Mouse (Mus musculus) hindbrain, embryonic 14.5 days (tissue): ENCODE results near the gene Lyz1. TPM values are rescaled to one million over a fixed set of nuclear protein-coding genes. Genes with fewer than 3 reads are reported as not detected.
"Not testable (repeated sequence)": the region's sequence is repeated elsewhere in the genome, so short reads cannot be mapped to it uniquely, and the experiment has no call there.

Source experiments
- ATAC-seq: fragments of 200-750 bp; cut with Nextera tagmentation; 2 replicates; pipeline ENCODE4 v1.8.0; 2017; ENCODE audit warnings: moderate number of reproducible peaks, mild to moderate bottlenecking, moderate TSS enrichment, moderate library complexity; ENCODE audit not compliant: low FRiP score
- DNase-seq: peaks from one replicate; pipeline ENCODE4 v3.0.0-alpha.2; 2015; ENCODE audit warnings: low spot score
- H3K27ac ChIP-seq: fragments of 300-500 bp; sonication (generic); 2 replicates; pipeline ENCODE4 v1.5.1; 2014; ENCODE audit warnings: mild to moderate bottlenecking, moderate library complexity
- H3K27me3 ChIP-seq: fragments of 300-500 bp; sonication (generic); 2 replicates; pipeline ENCODE4 v1.6.1; 2014; ENCODE audit warnings: mild to moderate bottlenecking, low read length, mixed read lengths; ENCODE audit not compliant: control insufficient read depth, insufficient read depth
- H3K36me3 ChIP-seq: fragments of 300-500 bp; sonication (generic); replicated peaks from 2 replicates; pipeline ENCODE4 v1.6.1; 2014; ENCODE audit not compliant: control insufficient read depth, insufficient read depth
- H3K4me1 ChIP-seq: fragments of 300-500 bp; sonication (generic); replicated peaks from 2 replicates; pipeline ENCODE4 v1.6.1; 2014; ENCODE audit warnings: antibody characterized with exemption, low read length, mixed read lengths; ENCODE audit not compliant: control insufficient read depth, insufficient read depth
- H3K4me2 ChIP-seq: fragments of 300-500 bp; sonication (generic); replicated peaks from 2 replicates; pipeline ENCODE4 v1.6.1; 2014; ENCODE audit warnings: mild to moderate bottlenecking, moderate library complexity
- H3K4me3 ChIP-seq: fragments of 300-500 bp; sonication (generic); replicated peaks from 2 replicates; pipeline ENCODE4 v1.5.1; 2014; ENCODE audit warnings: mild to moderate bottlenecking, low read length
- H3K9ac ChIP-seq: fragments of 300-500 bp; sonication (generic); 2 replicates; pipeline ENCODE4 v1.6.1; 2014
- H3K9me3 ChIP-seq: fragments of 300-500 bp; sonication (generic); 2 replicates; pipeline ENCODE4 v1.6.1; 2016; ENCODE audit warnings: low read length; ENCODE audit not compliant: control insufficient read depth
- WGBS: fragments of 180-500 bp; shearing (Covaris S2); extraction: QIAGEN DNeasy Blood & Tissue Kit; methylation state at CpG from one replicate; pipeline ENCODE4 v1.1.7; 2014; 5-methylcytosine and 5-hydroxymethylcytosine counted together
- polyA plus RNA-seq: library from polyadenylated mRNA; unstranded; fragments of >200 nt; fragmentation: Nextera tagmentation; extraction: Ambion mirVana; gene quantifications from 2 replicates; pipeline ENCODE4 v1.2.1, GENCODE M21; 2014

Lyz1 gene
- polyA plus RNA-seq, 1 experiment from 2014 or later = not detected

- H3K4me1 ChIP-seq = no peaks in the 10 kb centered on the region
- H3K27me3 ChIP-seq = no peaks in the 10 kb centered on the region
- WGBS = 97% methylated on average over 11 of the region's 11 CpGs
- H3K36me3 ChIP-seq = no peaks in the 10 kb centered on the region
- H3K27ac ChIP-seq = no peak overlapping the region
- DNase-seq (no peak), ATAC-seq (no peak)
- no peak overlapping the region for H3K4me3 ChIP-seq
- no peaks in the 10 kb centered on the region for H3K9me3 ChIP-seq
- no peak overlapping the region for H3K9ac ChIP-seq
- H3K4me2 ChIP-seq = no peak overlapping the region
Observed at GRCm38 (mm10) chr10:117316391-117316790, 23.7 kb upstream of the Lyz1 start.

GRCm38 (mm10) chr10:117313133-117313532, 20.5 kb upstream of the Lyz1 start:
- H3K4me1 ChIP-seq = no peaks in the 10 kb centered on the region
- no peak for DNase-seq
- H3K36me3 ChIP-seq = no peaks in the 10 kb centered on the region
- no peaks in the 10 kb centered on the region for H3K9me3 ChIP-seq
- H3K4me3 ChIP-seq = no peak overlapping the region
- 93% methylated on average over 2 of the region's 2 CpGs for WGBS
- no peak overlapping the region for H3K27ac ChIP-seq
- ATAC-seq = no peak
- no peaks in the 10 kb centered on the region for H3K27me3 ChIP-seq
- H3K4me2 ChIP-seq = no peak overlapping the region
- no peak overlapping the region for H3K9ac ChIP-seq

DNA sequence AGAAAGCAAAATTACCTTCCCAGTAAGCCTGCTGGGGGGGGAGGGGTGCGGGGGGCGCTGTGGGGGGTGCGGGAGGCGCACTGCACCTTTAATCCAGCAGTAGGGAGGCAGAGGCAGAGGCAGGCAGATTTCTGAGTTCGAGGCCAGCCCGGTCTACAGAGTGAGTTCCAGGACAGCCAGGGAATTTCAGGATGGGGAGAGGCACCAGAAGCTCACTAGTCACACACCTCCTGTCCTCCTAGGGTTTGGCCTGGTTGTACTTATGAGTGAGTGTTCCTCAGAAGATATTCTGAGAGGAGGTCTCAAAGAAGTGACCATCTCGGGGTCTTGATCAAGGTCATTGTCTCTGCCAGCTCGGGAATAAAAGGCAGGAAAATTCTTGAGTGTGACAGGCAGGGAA, 19.5 kb upstream of the Lyz1 start:
- H3K27ac ChIP-seq = no peak overlapping the region
- 83% methylated on average over 8 of the region's 8 CpGs for WGBS
- no peaks in the 10 kb centered on the region for H3K4me1 ChIP-seq
- H3K9ac ChIP-seq = no peak overlapping the region
- DNase-seq = no peak
- H3K36me3 ChIP-seq = no peaks in the 10 kb centered on the region
- ATAC-seq = no peak
- no peak overlapping the region for H3K4me2 ChIP-seq
- H3K27me3 ChIP-seq = no peaks in the 10 kb centered on the region
- H3K9me3 ChIP-seq = no peaks in the 10 kb centered on the region
- H3K4me3 ChIP-seq = no peak overlapping the region

DNA sequence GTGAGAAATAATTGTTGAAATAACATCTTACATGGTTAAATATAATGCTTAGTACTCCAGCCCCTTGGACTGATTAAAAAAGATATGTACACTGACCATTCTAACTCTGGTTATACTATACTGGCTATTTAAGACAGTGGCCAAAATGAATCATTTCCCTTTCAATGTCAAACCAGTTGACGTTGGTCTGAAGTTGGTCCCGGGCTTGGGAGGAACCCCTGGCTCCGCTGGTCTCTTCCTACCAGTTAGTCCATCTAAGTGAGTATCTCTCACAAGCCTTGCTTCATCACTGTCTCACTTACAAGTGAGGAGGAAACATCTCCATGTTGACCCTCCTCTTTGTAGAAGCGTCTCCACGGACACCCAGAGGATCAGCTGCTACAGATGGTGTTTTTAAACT, 11.7 kb upstream of the Lyz1 start:
- H3K36me3 ChIP-seq = no peaks in the 10 kb centered on the region
- H3K4me1 ChIP-seq = no peaks in the 10 kb centered on the region
- H3K27ac ChIP-seq = no peak overlapping the region
- no peak overlapping the region for H3K4me3 ChIP-seq
- no peak overlapping the region for H3K9ac ChIP-seq
- no peaks in the 10 kb centered on the region for H3K27me3 ChIP-seq
- WGBS = 91% methylated on average over 5 of the region's 5 CpGs
- no peaks in the 10 kb centered on the region for H3K9me3 ChIP-seq
- no peak for ATAC-seq
- DNase-seq = no peak
- H3K4me2 ChIP-seq = no peak overlapping the region

DNA sequence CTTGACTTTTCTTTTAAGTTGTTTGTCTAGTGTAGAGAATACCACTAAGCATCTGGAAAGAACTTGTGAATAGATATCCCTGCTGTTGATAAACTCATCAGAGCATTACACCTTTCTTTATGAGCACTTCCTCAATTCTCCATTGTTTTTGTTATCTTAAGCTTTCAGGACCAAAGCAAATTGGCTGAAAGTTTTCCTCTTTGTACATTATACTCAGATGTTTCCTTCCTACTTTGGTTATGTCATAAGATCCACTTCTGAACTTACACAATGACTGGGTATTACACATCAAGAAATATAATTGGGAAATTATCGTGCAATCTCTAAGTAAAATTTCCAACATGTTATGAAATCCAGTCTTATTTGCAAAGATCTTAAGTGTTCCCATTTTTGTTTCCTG, 9.0 kb upstream of the Lyz1 start:
- 92% methylated on average over 1 of the region's 1 CpGs for WGBS
- no peaks in the 10 kb centered on the region for H3K9me3 ChIP-seq
- H3K4me2 ChIP-seq = no peak overlapping the region
- no peaks in the 10 kb centered on the region for H3K27me3 ChIP-seq
- no peak overlapping the region for H3K9ac ChIP-seq
- no peak overlapping the region for H3K4me3 ChIP-seq
- no peaks in the 10 kb centered on the region for H3K4me1 ChIP-seq
- no peak for DNase-seq
- H3K27ac ChIP-seq = no peak overlapping the region
- no peak for ATAC-seq
- H3K36me3 ChIP-seq = no peaks in the 10 kb centered on the region

GRCm38 (mm10) chr10:117299901-117300520, 7.3 kb upstream of the Lyz1 start:
- H3K36me3 ChIP-seq = no peaks in the 10 kb centered on the region
- H3K27me3 ChIP-seq = no peaks in the 10 kb centered on the region
- H3K4me2 ChIP-seq = no peak overlapping the region
- ATAC-seq = no peak
- DNase-seq = no peak
- H3K4me1 ChIP-seq = no peaks in the 10 kb centered on the region
- H3K4me3 ChIP-seq = no peak overlapping the region
- H3K9ac ChIP-seq = no peak overlapping the region
- no peaks in the 10 kb centered on the region for H3K9me3 ChIP-seq
- no peak overlapping the region for H3K27ac ChIP-seq
- WGBS = 89% methylated on average over 5 of the region's 5 CpGs

- WGBS = 88% methylated on average over 4 of the region's 4 CpGs
- no peak overlapping the region for H3K4me2 ChIP-seq
- DNase-seq (no peak), ATAC-seq (no peak)
- H3K4me1 ChIP-seq = no peaks in the 10 kb centered on the region
- H3K27me3 ChIP-seq = no peaks in the 10 kb centered on the region
- H3K36me3 ChIP-seq = no peaks in the 10 kb centered on the region
- H3K9me3 ChIP-seq = no peaks in the 10 kb centered on the region
- H3K4me3 ChIP-seq = no peak overlapping the region
- no peak overlapping the region for H3K27ac ChIP-seq
- H3K9ac ChIP-seq = no peak overlapping the region
Observed at GRCm38 (mm10) chr10:117299106-117299505, 6.4 kb upstream of the Lyz1 start.

DNA sequence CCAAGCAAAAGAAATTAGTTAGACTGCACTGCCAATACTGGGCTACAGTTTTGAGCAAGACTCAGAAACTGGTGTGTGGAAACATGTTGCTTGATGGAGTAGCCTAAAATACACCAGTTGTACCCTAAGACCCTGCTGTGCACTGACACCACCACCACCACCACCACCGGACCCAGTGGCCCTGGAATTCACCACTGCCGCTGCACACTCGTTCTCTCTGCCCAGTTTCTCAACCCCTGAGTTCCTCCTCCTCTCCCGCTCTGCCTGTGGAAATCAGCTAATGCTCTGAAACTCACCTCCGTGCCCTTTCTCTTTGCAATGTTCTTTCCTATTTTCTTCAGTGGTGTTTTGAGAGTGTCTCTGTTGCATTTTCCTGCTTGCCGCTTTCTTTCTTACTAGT, 5.7 kb upstream of the Lyz1 start:
- Histone ChIP-seq H3K9me3 (no peaks in the 10 kb centered on the region), H3K9ac (no peak overlapping the region), H3K27me3 (no peaks in the 10 kb centered on the region), H3K4me1 (no peaks in the 10 kb centered on the region), H3K27ac (no peak overlapping the region), H3K4me3 (no peak overlapping the region), H3K4me2 (no peak overlapping the region), H3K36me3 (no peaks in the 10 kb centered on the region)
- WGBS = 91% methylated on average over 6 of the region's 6 CpGs
- DNase-seq = no peak
- ATAC-seq = no peak

GRCm38 (mm10) chr10:117290936-117291335, 1.7 kb downstream of the Lyz1 start:
- DNase-seq, H3K4me3 ChIP-seq, H3K27me3 ChIP-seq, H3K36me3 ChIP-seq, H3K27ac ChIP-seq, H3K4me1 ChIP-seq, H3K9me3 ChIP-seq, ATAC-seq, H3K9ac ChIP-seq, H3K4me2 ChIP-seq: not testable (repeated sequence)
- 81% methylated on average over 6 of the region's 6 CpGs for WGBS
